Mouse (Mus musculus): ENCODE measurements at regions not wholly inside any gene's neighbourhood (a gene's known extent, or its start where the extent isn't known, plus 50 kb on each side); places are given as distances from the start of the nearest gene placed in this dataset.

- no peak for DNase-seq
These were observed 87.7 kb upstream of the Ret start for GRCm38 (mm10) chr6:118285246-118285645.

GRCm38 (mm10) chr6:118283949-118284568, 86.5 kb upstream of the Ret start:
- DNase-seq: no peak

- no peak for DNase-seq
These were observed 66.4 kb upstream of the Ret start for GRCm38 (mm10) chr6:118263951-118264350.

- DNase-seq: no peak
These were observed 62.4 kb upstream of the Ret start for GRCm38 (mm10) chr6:118259881-118260280.

GRCm38 (mm10) chr6:118254871-118255270, 57.4 kb upstream of the Ret start:
- no peak for DNase-seq

- no peak for DNase-seq
These were observed 55.2 kb upstream of the Ret start for GRCm38 (mm10) chr6:118252711-118253110.

GRCm38 (mm10) chr6:118251131-118251530, 53.6 kb upstream of the Ret start:
- DNase-seq: no peak

- DNase-seq: no peak
These were observed 52.5 kb upstream of the Ret start for GRCm38 (mm10) chr6:118250006-118250405.
